Comparison of ENCODE assay signal across 8 mouse cellular contexts in the genomic region with DNA sequence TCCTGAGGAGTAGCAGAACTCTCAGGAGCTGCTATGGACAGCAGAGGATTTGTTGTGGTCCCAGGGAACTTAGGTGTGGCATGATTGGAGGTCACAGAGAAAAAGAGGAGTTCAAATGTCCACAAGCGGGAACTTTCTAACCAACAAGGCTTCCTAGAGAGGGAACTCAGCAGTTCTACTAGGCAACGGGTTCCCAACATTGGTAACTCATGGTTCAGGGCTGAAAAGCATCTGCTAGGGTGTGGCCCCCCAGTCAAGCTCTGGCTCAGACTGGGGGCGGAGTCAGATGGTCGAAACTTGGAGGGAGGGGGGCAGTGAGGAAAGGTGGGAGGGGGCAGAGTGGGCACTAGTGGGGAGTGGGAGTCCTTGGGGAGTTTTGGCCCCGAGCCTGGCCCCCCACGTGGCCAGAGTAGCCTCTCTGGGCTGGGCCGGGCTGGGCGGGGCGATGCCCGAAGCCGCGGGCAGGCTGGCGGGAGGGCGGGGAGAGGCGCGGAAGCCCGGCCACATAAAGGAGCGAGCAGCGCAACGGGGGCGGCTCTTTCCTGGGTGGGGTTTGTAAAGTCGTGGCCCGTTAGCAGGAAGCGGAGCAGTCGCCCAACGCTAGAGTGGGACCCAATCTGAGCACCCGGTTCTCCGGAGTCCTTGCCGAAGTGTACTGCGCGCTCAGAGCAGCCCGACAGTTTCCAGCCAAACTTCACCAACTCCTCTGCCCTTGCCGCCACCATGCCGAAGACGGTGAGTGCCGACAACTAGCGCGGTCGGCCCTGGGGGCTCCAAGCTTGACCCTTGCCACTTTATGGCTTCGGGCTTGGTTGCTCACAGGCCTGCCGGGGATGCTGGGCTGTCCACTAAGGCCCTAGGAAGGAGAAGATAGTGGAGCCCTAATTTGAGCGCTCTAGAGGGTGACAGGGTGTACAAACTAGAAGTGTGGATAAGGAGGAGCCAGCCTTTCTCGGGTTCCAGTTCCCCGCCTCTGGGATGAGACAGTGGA. TPM values are rescaled to one million over a fixed set of nuclear protein-coding genes. Genes with fewer than 3 reads are reported as not detected.
DNase-seq lines count a peak whose midpoint lies in the region; ATAC-seq and TF ChIP-seq lines count a peak whose summit lies in the region.

A gene (plus strand): TSS at position 534 of the 991 bp plus-strand sequence.

- 28% methylated on average over 40 of the region's 44 CpGs for WGBS in hindbrain, embryonic 14.5 days
- 23% methylated on average over 28 of the region's 44 CpGs for whole genome bisulfite sequencing in macrophage (ENCODE audit: missing documents)

- peak; percentile 76 for ATAC-seq in hindbrain, embryonic 14.5 days (ENCODE audit: low FRiP score)

- H3K27ac ChIP-seq in hindbrain, embryonic 14.5 days, result no peak within 1 kb of the TSS
- peak within 1 kb of the TSS; percentile 57 for H3K27ac ChIP-seq in left cerebral cortex, adult 2 months
- H3K27ac ChIP-seq in macrophage, result peak within 1 kb of the TSS; percentile 87

- TF ChIP-seq CTCF in left cerebral cortex, adult 2 months (IDR thresholded peaks at IDR 0.05), result no peak

- intact Hi-C loops in left cerebral cortex, adult 2 months (cut with DNase I), result loop anchor here (10.0 kb wide), 1 partner anchor 71 kb away; no protein-coding TSS in a partner anchor

- no peaks in the 10 kb centered on the region for H3K36me3 ChIP-seq in hindbrain, embryonic 14.5 days (replicated peaks; ENCODE audit: control insufficient read depth, insufficient read depth)
- no peaks in the 10 kb centered on the region for H3K36me3 ChIP-seq in macrophage (ENCODE audit: inconsistent target)

- no peaks in the 10 kb centered on the region for H3K27me3 ChIP-seq in hindbrain, embryonic 14.5 days (ENCODE audit: control insufficient read depth, insufficient read depth, low read length)

- H3K9me3 ChIP-seq in hindbrain, embryonic 14.5 days (ENCODE audit: control insufficient read depth, low read length), result no peaks in the 10 kb centered on the region

- H3K9ac ChIP-seq in hindbrain, embryonic 14.5 days, result peak within 1 kb of the TSS; percentile 49

- no peaks in the 10 kb centered on the region for H3K4me1 ChIP-seq in hindbrain, embryonic 14.5 days (replicated peaks; ENCODE audit: control insufficient read depth, insufficient read depth, low read length)

- H3K79me2 ChIP-seq in macrophage (ENCODE audit: inconsistent target), result peaks cover 48% of the 10 kb centered on the region

- H3K4me3 ChIP-seq in hindbrain, embryonic 14.5 days (replicated peaks; ENCODE audit: low read length), result peak within 1 kb of the TSS; percentile 41
- H3K4me3 ChIP-seq in left cerebral cortex, adult 2 months, result peak within 1 kb of the TSS; percentile 48
- H3K4me3 ChIP-seq in macrophage (ENCODE audit: inconsistent target), result peak within 1 kb of the TSS; percentile 67

- peak within 1 kb of the TSS; percentile 62 for H3K4me2 ChIP-seq in hindbrain, embryonic 14.5 days (replicated peaks)

- DNase-seq in WW6 (ENCODE audit: low read depth, low spot score), result peak; percentile 29
- peak; percentile 21 to 32 for DNase-seq in cerebellum, postnatal 14 days
- DNase-seq in gastrocnemius, adult 18-20 months (ENCODE audit: low spot score), result peak; percentile 66
- DNase-seq in hindbrain, embryonic 14.5 days (ENCODE audit: low spot score), result no peak
- peak; percentile 12 to 13 for DNase-seq in left cerebral cortex, adult 2 months (ENCODE audit: extremely low spot score in 1 of 2, low spot score in 2 of 2)
- DNase-seq in right cerebral cortex, adult 18-20 months, result peak; percentile 13
- DNase-seq in urinary bladder, postnatal 14 days (ENCODE audit: low spot score), result peak; percentile 62

RNA-seq across cellular contexts. Expression of the gene that starts here (rescaled TPM):
- 10 to 100 TPM; 18.9 to 33.7 TPM for total RNA-seq in gastrocnemius, adult 18-20 months (2021)
- polyA plus RNA-seq in hindbrain, embryonic 14.5 days (2014; fragmentation: Nextera tagmentation; extraction: Ambion mirVana), result 42.1 and 49.5 TPM in 2 replicates
- 10 to 100 TPM; 18.6 to 20.0 TPM for total RNA-seq in left cerebral cortex, adult 2 months (2021)
- total RNA-seq in macrophage (2018; cell fraction: chromatin; rRNA removed), result 1,000 to 10,000 TPM in 2 of 26 experiments, 100 to 1,000 TPM in 24; 166 to 1,263 (median 461) TPM
- total RNA-seq in macrophage (2018; cell fraction: cytosol; rRNA removed), result 100 to 1,000 TPM; 404 to 776 (median 572) TPM
- 1,000 to 10,000 TPM in 3 of 26 experiments, 100 to 1,000 TPM in 23; 289 to 1,349 (median 715) TPM for total RNA-seq in macrophage (2018; cell fraction: nucleus; rRNA removed)
- 338 to 532 TPM (median 499 TPM) in 3 replicates for polyA plus RNA-seq in macrophage (2018)
